8 mouse cellular contexts compared by ENCODE assay signal in the genomic region with DNA sequence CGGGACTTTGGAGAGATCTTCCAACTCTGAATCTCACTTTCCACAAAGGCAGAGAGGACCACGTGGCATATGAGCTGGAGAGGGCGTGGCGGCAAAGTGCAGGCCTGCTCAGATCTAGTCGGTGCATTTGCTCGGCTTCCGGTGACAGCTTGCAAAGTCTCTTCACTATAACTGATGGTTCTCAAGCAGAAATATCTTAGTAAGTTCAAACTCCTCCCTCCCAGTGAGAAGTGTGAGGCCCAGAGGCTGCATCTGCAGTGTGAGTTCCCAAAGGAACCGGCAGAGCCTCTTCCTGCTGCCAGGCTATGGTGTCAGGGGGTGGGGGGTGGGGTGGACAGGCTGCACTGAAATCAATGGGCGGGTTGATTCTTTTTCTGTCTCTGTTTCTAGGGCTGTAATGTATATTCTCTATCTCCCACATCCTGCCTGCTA.
DNase-seq lines count a peak whose midpoint lies in the region; ATAC-seq lines count a peak whose summit lies in the region.

No protein-coding gene starts in this region.

- H3K4me1 ChIP-seq in kidney, embryonic 14.5 days (ENCODE audit: control insufficient read depth, insufficient read depth, low read length) = peaks cover 9% of the 10 kb centered on the region; the same call in 1 of the 2 replicates
- H3K4me1 ChIP-seq in hindbrain, embryonic 11.5 days (replicated peaks; ENCODE audit: control insufficient read depth, insufficient read depth, low read length) = peaks cover 1% of the 10 kb centered on the region; the same call in 1 of the 2 replicates
- H3K4me1 ChIP-seq in liver, embryonic 13.5 days (replicated peaks) = peaks cover 31% of the 10 kb centered on the region

- no peaks in the 10 kb centered on the region for H3K27me3 ChIP-seq in kidney, embryonic 14.5 days (ENCODE audit: control insufficient read depth, insufficient read depth, low read length)
- H3K27me3 ChIP-seq in hindbrain, embryonic 11.5 days (ENCODE audit: control insufficient read depth, insufficient read depth, low read length) = no peaks in the 10 kb centered on the region
- H3K27me3 ChIP-seq in liver, embryonic 13.5 days = no peaks in the 10 kb centered on the region

- H3K9me3 ChIP-seq in kidney, embryonic 14.5 days (ENCODE audit: control insufficient read depth, low read length) = no peaks in the 10 kb centered on the region
- H3K9me3 ChIP-seq in hindbrain, embryonic 11.5 days (ENCODE audit: control insufficient read depth, low read length) = no peaks in the 10 kb centered on the region
- H3K9me3 ChIP-seq in liver, embryonic 13.5 days (replicated peaks) = no peaks in the 10 kb centered on the region

- no peak overlapping the region for H3K4me2 ChIP-seq in kidney, embryonic 14.5 days (replicated peaks; ENCODE audit: low read depth, low read length)
- no peak overlapping the region for H3K4me2 ChIP-seq in hindbrain, embryonic 11.5 days (replicated peaks; ENCODE audit: low read depth, low read length)
- H3K4me2 ChIP-seq in liver, embryonic 13.5 days = peak overlapping the region; percentile 41

- peak overlapping the region; percentile 15; the same call in 1 of the 2 replicates for H3K9ac ChIP-seq in kidney, embryonic 14.5 days (ENCODE audit: low read depth, low read length)
- H3K9ac ChIP-seq in hindbrain, embryonic 11.5 days (ENCODE audit: low read depth, low read length) = no peak overlapping the region
- no peak overlapping the region for H3K9ac ChIP-seq in liver, embryonic 13.5 days

- H3K27ac ChIP-seq in kidney, embryonic 14.5 days (ENCODE audit: low read depth, low read length) = peak overlapping the region; percentile 67; the same call in 1 of the 2 replicates
- H3K27ac ChIP-seq in hindbrain, embryonic 11.5 days (ENCODE audit: low read depth, low read length) = no peak overlapping the region
- peak overlapping the region; percentile 54 for H3K27ac ChIP-seq in liver, embryonic 13.5 days

- 28% methylated on average over 9 of the region's 9 CpGs for WGBS in kidney, embryonic 14.5 days
- 46% methylated on average over 9 of the region's 9 CpGs for WGBS in hindbrain, embryonic 11.5 days
- WGBS in liver, embryonic 13.5 days (ENCODE audit: insufficient replicate concordance) = 11% methylated on average over 9 of the region's 9 CpGs

- ATAC-seq in kidney, embryonic 14.5 days (ENCODE audit: low FRiP score, low TSS enrichment) = peak; percentile 71
- no peak for ATAC-seq in hindbrain, embryonic 11.5 days (ENCODE audit: low FRiP score)
- ATAC-seq in liver, embryonic 13.5 days (ENCODE audit: low read depth) = peak; percentile 78

- H3K4me3 ChIP-seq in kidney, embryonic 14.5 days (ENCODE audit: low read length) = no peak overlapping the region
- H3K4me3 ChIP-seq in hindbrain, embryonic 11.5 days (ENCODE audit: low read depth, low read length) = no peak overlapping the region
- H3K4me3 ChIP-seq in liver, embryonic 13.5 days (replicated peaks) = no peak overlapping the region

- no peaks in the 10 kb centered on the region for H3K36me3 ChIP-seq in kidney, embryonic 14.5 days (ENCODE audit: control insufficient read depth, insufficient read depth, low read length)
- no peaks in the 10 kb centered on the region for H3K36me3 ChIP-seq in hindbrain, embryonic 11.5 days (ENCODE audit: control insufficient read depth, insufficient read depth, low read length)
- no peaks in the 10 kb centered on the region for H3K36me3 ChIP-seq in liver, embryonic 13.5 days

- DNase-seq in kidney, postnatal 36 days = no peak
- peak; percentile 19 for DNase-seq in c-Kit-positive CD71-positive TER-119-positive erythroid progenitor cells, embryonic 14.5 days (ENCODE audit: low spot score)
- DNase-seq in hindbrain, embryonic 11.5 days (ENCODE audit: low spot score) = peak; percentile 33
- DNase-seq in liver, embryonic 13.5 days = peak; percentile 34
- peak; percentile 29 for DNase-seq in skeletal muscle tissue, adult 2 months (ENCODE audit: low read depth, low spot score)
- DNase-seq in cerebellum, postnatal 4 days (ENCODE audit: low spot score in 2 of 2) = no peak
- DNase-seq in cerebellum, adult 11 months = no peak

Comparison
In these comparisons a context has a peak if more than half of its experiments do, and no peak if none do; other contexts are left out.
1. DNase-seq: peak in c-Kit-positive CD71-positive TER-119-positive erythroid progenitor cells, embryonic 14.5 days (single experiment), hindbrain, embryonic 11.5 days (single experiment), liver, embryonic 13.5 days (single experiment) and skeletal muscle tissue, adult 2 months (single experiment); none in kidney, postnatal 36 days (0 of 2), cerebellum, postnatal 4 days (0 of 2) and cerebellum, adult 11 months (single experiment).